Mouse (Mus musculus) megakaryocyte-erythroid progenitor cell, adult 5-6 weeks (primary cell): ENCODE data around the gene Gm20773. TPM values are rescaled to one million over a fixed set of nuclear protein-coding genes. Genes with fewer than 3 reads are reported as not detected.
"Not testable (repeated sequence)": the region's sequence is repeated elsewhere in the genome, so short reads cannot be mapped to it uniquely, and the experiment has no call there.

ENCODE experiments used
- ATAC-seq: replicated peaks from 2 replicates; pipeline ENCODE4 v1.8.0; 2016; ENCODE audit warnings: mild to moderate bottlenecking, inconsistent platforms; ENCODE audit not compliant: severe bottlenecking, poor library complexity, low FRiP score, low TSS enrichment
- total RNA-seq, 2 experiments: library from RNA; stranded (forward) in 1 of 2; stranded (reverse) in 1 of 2; fragments of 200-1000, 215-1000 nt in 1 of 2; fragments of >200 nt in 1 of 2; fragmentation: Nextera tagmentation in 1 of 2; gene quantifications; 2 replicates each; pipeline ENCODE4 v1.2.3; 2014 to 2017

Gene Gm20773
- total RNA-seq (2014; fragmentation: Nextera tagmentation) (not detected in 2 replicates), total RNA-seq (2017) (not detected in 2 replicates)

DNA sequence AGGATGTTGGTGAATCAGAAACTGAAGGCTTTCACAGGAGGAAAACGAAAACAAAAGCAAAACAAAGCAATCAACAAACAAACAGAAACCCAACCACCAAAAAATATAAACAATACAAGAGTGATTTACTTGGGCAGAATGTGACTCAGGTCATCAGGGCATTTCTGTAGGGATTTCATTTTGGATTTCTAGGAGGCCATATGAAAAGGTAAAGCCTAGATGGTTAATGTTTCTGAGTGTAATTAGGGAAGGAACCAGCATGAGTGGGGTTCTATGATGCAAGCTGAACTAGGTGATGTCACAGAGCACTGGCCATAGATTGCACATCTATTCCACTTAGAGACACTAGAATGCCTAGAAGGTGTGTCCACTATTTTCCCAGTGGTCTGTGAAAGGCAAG, at the start of gene Gm20773:
TSS of gene Gm20773 (plus strand) at position 301 of the 400 bp plus-strand sequence.
- not testable (repeated sequence) for ATAC-seq

GRCm38 (mm10) chrY:13465479-13465878, 28.3 kb upstream of the Gm20773 start, which contains the start of gene Gm21866:
TSS of gene Gm21866 (minus strand) at chrY:13465579.
- not testable (repeated sequence) for ATAC-seq

Other genes with a start within 250 kb of the Gm20773 start
- gene Gm21440, start 241.6 kb upstream of the Gm20773 start, total RNA-seq (2014; fragmentation: Nextera tagmentation), result not detected in 2 replicates
- not detected in 2 replicates for gene Gm21440, start 241.6 kb upstream of the Gm20773 start, total RNA-seq (2017)
- gene Gm21454, start 241.6 kb upstream of the Gm20773 start, total RNA-seq (2014; fragmentation: Nextera tagmentation), result not detected in 2 replicates
- not detected in 2 replicates for gene Gm21454, start 241.6 kb upstream of the Gm20773 start, total RNA-seq (2017)
- not detected in 2 replicates for gene Gm21725, start 145.0 kb upstream of the Gm20773 start, total RNA-seq (2014; fragmentation: Nextera tagmentation)
- gene Gm21725, start 145.0 kb upstream of the Gm20773 start, total RNA-seq (2017), result not detected in 2 replicates
- gene Gm21866, start 28.4 kb upstream of the Gm20773 start, total RNA-seq (2014; fragmentation: Nextera tagmentation), result not detected in 2 replicates
- not detected in 2 replicates for gene Gm21866, start 28.4 kb upstream of the Gm20773 start, total RNA-seq (2017)